Mouse (Mus musculus) neural tube, embryonic 14.5 days (tissue): ENCODE measurements around the gene Fktn. TPM values are rescaled to one million over a fixed set of nuclear protein-coding genes. Genes with fewer than 3 reads are reported as not detected.

Experiments used
- ATAC-seq: fragments of 200-750 bp; cut with Nextera tagmentation; 2 replicates; pipeline ENCODE4 v1.8.0; 2017; ENCODE audit warnings: low read depth, mild to moderate bottlenecking, moderate TSS enrichment, moderate library complexity
- H3K27ac ChIP-seq: fragments of 300-500 bp; sonication (generic); 2 replicates; pipeline ENCODE4 v1.5.1; 2014; ENCODE audit warnings: low read depth, mild to moderate bottlenecking, control low read depth, low read length, moderate library complexity, mixed read lengths
- H3K27me3 ChIP-seq: fragments of 300-500 bp; sonication (generic); 2 replicates; pipeline ENCODE4 v1.6.1; 2014; ENCODE audit warnings: low read length; ENCODE audit not compliant: control insufficient read depth, insufficient read depth
- H3K36me3 ChIP-seq: fragments of 300-500 bp; sonication (generic); 2 replicates; pipeline ENCODE4 v1.6.1; 2014; ENCODE audit warnings: low read length, mixed read lengths; ENCODE audit not compliant: control insufficient read depth, insufficient read depth
- H3K4me1 ChIP-seq: fragments of 300-500 bp; sonication (generic); 2 replicates; pipeline ENCODE4 v1.6.1; 2014; ENCODE audit warnings: low read length; ENCODE audit not compliant: control insufficient read depth, insufficient read depth
- H3K4me2 ChIP-seq: fragments of 300-500 bp; sonication (generic); 2 replicates; pipeline ENCODE4 v1.6.1; 2014; ENCODE audit warnings: mild to moderate bottlenecking, low read depth, low read length, control low read depth
- H3K4me3 ChIP-seq: fragments of 300-500 bp; sonication (generic); 2 replicates; pipeline ENCODE4 v1.5.1; 2014; ENCODE audit warnings: low read depth, low read length, control low read depth, mixed read lengths
- H3K9ac ChIP-seq: fragments of 300-500 bp; sonication (generic); replicated peaks from 2 replicates; pipeline ENCODE4 v1.6.1; 2014; ENCODE audit warnings: low read depth, mild to moderate bottlenecking, control low read depth, low read length, mixed read lengths
- H3K9me3 ChIP-seq: fragments of 300-500 bp; sonication (generic); 2 replicates; pipeline ENCODE4 v1.6.1; 2016; ENCODE audit warnings: low read length; ENCODE audit not compliant: control insufficient read depth
- WGBS: fragments of 180-500 bp; shearing (Covaris S2); extraction: QIAGEN DNeasy Blood & Tissue Kit; methylation state at CpG from one replicate; pipeline ENCODE4 v1.1.7; 2014; 5-methylcytosine and 5-hydroxymethylcytosine counted together
- polyA plus RNA-seq: library from polyadenylated mRNA; unstranded; fragments of >200 nt; fragmentation: Nextera tagmentation; extraction: Ambion mirVana; gene quantifications from 2 replicates; pipeline ENCODE4 v1.2.1, GENCODE M21; 2014

Gene Fktn
- polyA plus RNA-seq, 1 experiment from 2014 or later = 23.5 TPM

GRCm38 (mm10) chr4:53785746-53786398 is 72.1 kb downstream of the Fktn start:
- WGBS = 86% methylated on average over 15 of the region's 15 CpGs
- Histone ChIP-seq H3K9ac (no peak overlapping the region), H3K4me2 (no peak overlapping the region), H3K9me3 (no peaks in the 10 kb centered on the region), H3K4me3 (no peak overlapping the region), H3K27me3 (no peaks in the 10 kb centered on the region), H3K4me1 (no peaks in the 10 kb centered on the region), H3K27ac (no peak overlapping the region), H3K36me3 (no peaks in the 10 kb centered on the region)
- no peak for ATAC-seq

GRCm38 (mm10) chr4:53786851-53787250 is 73.1 kb downstream of the Fktn start:
- Histone ChIP-seq H3K4me2 (no peak overlapping the region), H3K27me3 (no peaks in the 10 kb centered on the region), H3K9ac (no peak overlapping the region), H3K4me1 (no peaks in the 10 kb centered on the region), H3K27ac (no peak overlapping the region), H3K9me3 (no peaks in the 10 kb centered on the region), H3K36me3 (no peaks in the 10 kb centered on the region), H3K4me3 (no peak overlapping the region)
- no peak for ATAC-seq
- WGBS = 74% methylated on average over 5 of the region's 5 CpGs

GRCm38 (mm10) chr4:53789346-53789745 is 75.5 kb downstream of the Fktn start:
- no peak overlapping the region for H3K4me3 ChIP-seq
- no peak overlapping the region for H3K9ac ChIP-seq
- WGBS = 10% methylated on average over 4 of the region's 4 CpGs
- H3K27me3 ChIP-seq = no peaks in the 10 kb centered on the region
- no peaks in the 10 kb centered on the region for H3K36me3 ChIP-seq
- no peak for ATAC-seq
- H3K27ac ChIP-seq = no peak overlapping the region
- no peak overlapping the region for H3K4me2 ChIP-seq
- H3K4me1 ChIP-seq = no peaks in the 10 kb centered on the region
- H3K9me3 ChIP-seq = no peaks in the 10 kb centered on the region

GRCm38 (mm10) chr4:53794257-53794966 is 80.6 kb downstream of the Fktn start:
- 96% methylated on average over 5 of the region's 5 CpGs for WGBS
- ATAC-seq = no peak
- Histone ChIP-seq H3K9ac (no peak overlapping the region), H3K4me1 (no peaks in the 10 kb centered on the region), H3K4me3 (no peak overlapping the region), H3K9me3 (no peaks in the 10 kb centered on the region), H3K27me3 (no peaks in the 10 kb centered on the region), H3K4me2 (no peak overlapping the region), H3K36me3 (no peaks in the 10 kb centered on the region), H3K27ac (no peak overlapping the region)

GRCm38 (mm10) chr4:53795086-53795485 is 81.3 kb downstream of the Fktn start:
- Histone ChIP-seq H3K36me3 (no peaks in the 10 kb centered on the region), H3K4me1 (no peaks in the 10 kb centered on the region), H3K27ac (no peak overlapping the region), H3K9me3 (no peaks in the 10 kb centered on the region), H3K9ac (no peak overlapping the region), H3K4me3 (no peak overlapping the region), H3K27me3 (no peaks in the 10 kb centered on the region), H3K4me2 (no peak overlapping the region)
- ATAC-seq = no peak
- 58% methylated on average over 2 of the region's 2 CpGs for WGBS

GRCm38 (mm10) chr4:53795706-53796105 is 81.9 kb downstream of the Fktn start:
- Histone ChIP-seq H3K4me2 (no peak overlapping the region), H3K4me3 (no peak overlapping the region), H3K4me1 (no peaks in the 10 kb centered on the region), H3K9me3 (no peaks in the 10 kb centered on the region), H3K27ac (no peak overlapping the region), H3K27me3 (no peaks in the 10 kb centered on the region), H3K36me3 (no peaks in the 10 kb centered on the region), H3K9ac (no peak overlapping the region)
- WGBS = 91% methylated on average over 2 of the region's 2 CpGs
- no peak for ATAC-seq

GRCm38 (mm10) chr4:53796865-53797772 is 83.3 kb downstream of the Fktn start:
- Histone ChIP-seq H3K9ac (no peak overlapping the region), H3K36me3 (no peaks in the 10 kb centered on the region), H3K27ac (no peak overlapping the region), H3K4me1 (no peaks in the 10 kb centered on the region), H3K27me3 (no peaks in the 10 kb centered on the region), H3K4me2 (no peak overlapping the region), H3K4me3 (no peak overlapping the region), H3K9me3 (no peaks in the 10 kb centered on the region)
- ATAC-seq = no peak; the same call in 1 of the 2 replicates
- 27% methylated on average over 18 of the region's 18 CpGs for WGBS

- Histone ChIP-seq H3K27me3 (no peaks in the 10 kb centered on the region), H3K4me1 (no peaks in the 10 kb centered on the region), H3K4me3 (no peak overlapping the region), H3K9ac (no peak overlapping the region), H3K4me2 (no peak overlapping the region), H3K36me3 (no peaks in the 10 kb centered on the region), H3K27ac (no peak overlapping the region), H3K9me3 (no peaks in the 10 kb centered on the region)
- 62% methylated on average over 7 of the region's 7 CpGs for WGBS
- no peak for ATAC-seq
Observed at GRCm38 (mm10) chr4:53798896-53799676, 85.3 kb downstream of the Fktn start.
